Mouse (Mus musculus) embryonic facial prominence, embryonic 15.5 days (tissue): Measurements from ENCODE around the gene Fbxo10. TPM values are rescaled to one million over a fixed set of nuclear protein-coding genes. Genes with fewer than 3 reads are reported as not detected.
A peak's percentile ranks its signal among the peaks of the same experiment; 100 is the strongest.

Experiments used
- ATAC-seq: fragments of 200-750 bp; cut with Nextera tagmentation; 2 replicates; pipeline ENCODE4 v1.8.0; 2017; ENCODE audit warnings: low read depth, moderate TSS enrichment; ENCODE audit not compliant: insufficient number of reproducible peaks, low FRiP score, low TSS enrichment
- H3K27ac ChIP-seq: fragments of 300-500 bp; sonication (generic); replicated peaks from 2 replicates; pipeline ENCODE4 v1.5.1; 2015; ENCODE audit warnings: mild to moderate bottlenecking, inconsistent platforms
- H3K27me3 ChIP-seq: fragments of 300-500 bp; sonication (generic); 2 replicates; pipeline ENCODE4 v1.6.1; 2015; ENCODE audit warnings: inconsistent platforms
- H3K36me3 ChIP-seq: fragments of 300-500 bp; sonication (generic); 2 replicates; pipeline ENCODE4 v1.6.1; 2015; ENCODE audit warnings: mild to moderate bottlenecking, inconsistent platforms
- H3K4me1 ChIP-seq: fragments of 300-500 bp; sonication (generic); 2 replicates; pipeline ENCODE4 v1.6.1; 2015; ENCODE audit warnings: inconsistent platforms
- H3K4me2 ChIP-seq: fragments of 300-500 bp; sonication (generic); replicated peaks from 2 replicates; pipeline ENCODE4 v1.6.1; 2015; ENCODE audit warnings: mild to moderate bottlenecking, inconsistent platforms
- H3K4me3 ChIP-seq: fragments of 300-500 bp; sonication (generic); replicated peaks from 2 replicates; pipeline ENCODE4 v1.5.1; 2015; ENCODE audit warnings: mild to moderate bottlenecking, inconsistent platforms
- H3K9ac ChIP-seq: fragments of 300-500 bp; sonication (generic); 2 replicates; pipeline ENCODE4 v1.6.1; 2015; ENCODE audit warnings: inconsistent platforms
- H3K9me3 ChIP-seq: fragments of 300-500 bp; sonication (generic); replicated peaks from 2 replicates; pipeline ENCODE4 v1.6.1; 2016; ENCODE audit warnings: inconsistent platforms
- WGBS: fragments of 180-500 bp; shearing (Covaris S2); methylation state at CpG from one replicate; pipeline ENCODE4 v1.1.7; 2015; 5-methylcytosine and 5-hydroxymethylcytosine counted together
- polyA plus RNA-seq: library from polyadenylated mRNA; unstranded; fragments of >200 nt; fragmentation: Nextera tagmentation; extraction: Ambion mirVana; gene quantifications from 2 replicates; pipeline ENCODE4 v1.2.1, GENCODE M21; 2015

Fbxo10 gene
- polyA plus RNA-seq, 1 experiment from 2014 or later: 20.5 TPM

DNA sequence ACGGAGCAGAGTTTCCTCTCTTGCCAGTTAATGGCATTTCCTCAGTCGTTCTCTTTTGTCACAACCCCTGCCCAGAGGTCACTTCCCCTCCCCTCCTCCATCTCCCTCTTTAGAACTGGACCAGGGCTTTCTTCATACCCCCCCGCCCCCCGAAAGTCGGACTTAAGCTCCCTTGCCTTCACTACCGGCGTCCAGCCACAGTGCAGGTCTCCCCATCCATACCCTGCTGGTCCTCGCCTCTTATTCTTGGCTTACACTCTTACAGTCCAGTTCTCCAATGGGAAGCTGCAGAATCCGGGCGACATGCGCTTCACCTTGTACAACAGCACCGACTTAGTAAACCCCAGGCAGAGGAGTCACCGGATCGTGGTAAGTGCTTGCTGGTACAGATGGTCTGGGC is 65.4 kb downstream of the Fbxo10 start:
- peak overlapping the region; percentile 66 for H3K4me3 ChIP-seq
- H3K27me3 ChIP-seq: no peaks in the 10 kb centered on the region
- peaks cover 22% of the 10 kb centered on the region for H3K4me1 ChIP-seq
- H3K27ac ChIP-seq: no peak overlapping the region
- WGBS: 1% methylated on average over 14 of the region's 14 CpGs
- H3K36me3 ChIP-seq: peaks cover 10% of the 10 kb centered on the region; the same call in 1 of the 2 replicates
- peak overlapping the region; percentile 83 for H3K4me2 ChIP-seq
- no peak; the same call in 1 of the 2 replicates for ATAC-seq
- H3K9ac ChIP-seq: peak overlapping the region; percentile 41
- no peaks in the 10 kb centered on the region for H3K9me3 ChIP-seq

DNA sequence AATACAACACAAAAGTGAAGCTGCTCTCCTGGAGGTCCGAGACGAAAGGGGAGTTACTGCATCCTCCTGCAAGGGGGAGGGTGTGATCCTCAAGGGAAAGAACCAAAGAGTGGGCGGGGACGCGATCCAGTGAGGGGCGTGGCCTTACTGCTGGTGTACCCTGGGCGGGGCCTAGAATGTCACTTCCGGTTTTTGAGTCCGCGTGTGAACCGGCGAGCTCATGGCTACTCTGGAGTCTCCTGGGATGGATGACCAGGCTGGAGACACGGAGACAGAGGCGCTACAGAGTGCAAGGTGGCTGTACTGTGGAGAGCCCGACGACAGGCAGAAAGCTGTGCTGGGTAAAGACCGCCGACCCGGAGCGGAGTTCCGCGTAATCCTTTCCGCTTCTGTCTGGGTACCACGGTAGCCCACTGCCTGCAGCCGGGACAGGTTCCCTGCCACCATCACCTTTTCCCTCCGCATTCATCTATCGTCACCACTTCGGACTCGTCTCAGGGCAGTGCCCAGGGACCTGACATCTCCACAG is 65.9 kb downstream of the Fbxo10 start, which contains the start of gene Polr1e:
TSS of gene Polr1e (plus strand) at position 132 of the 529 bp plus-strand sequence.
- H3K4me3 ChIP-seq: peak within 1 kb of the TSS; percentile 66
- H3K27me3 ChIP-seq: no peaks in the 10 kb centered on the region
- peak within 1 kb of the TSS; percentile 41 for H3K9ac ChIP-seq
- ATAC-seq: peak; percentile 84
- peaks cover 7% of the 10 kb centered on the region; the same call in 1 of the 2 replicates for H3K36me3 ChIP-seq
- peaks cover 24% of the 10 kb centered on the region for H3K4me1 ChIP-seq
- H3K9me3 ChIP-seq: no peaks in the 10 kb centered on the region
- H3K27ac ChIP-seq: no peak within 1 kb of the TSS
- peak within 1 kb of the TSS; percentile 83 for H3K4me2 ChIP-seq
- WGBS: under 1% methylated on average over 29 of the region's 29 CpGs

DNA sequence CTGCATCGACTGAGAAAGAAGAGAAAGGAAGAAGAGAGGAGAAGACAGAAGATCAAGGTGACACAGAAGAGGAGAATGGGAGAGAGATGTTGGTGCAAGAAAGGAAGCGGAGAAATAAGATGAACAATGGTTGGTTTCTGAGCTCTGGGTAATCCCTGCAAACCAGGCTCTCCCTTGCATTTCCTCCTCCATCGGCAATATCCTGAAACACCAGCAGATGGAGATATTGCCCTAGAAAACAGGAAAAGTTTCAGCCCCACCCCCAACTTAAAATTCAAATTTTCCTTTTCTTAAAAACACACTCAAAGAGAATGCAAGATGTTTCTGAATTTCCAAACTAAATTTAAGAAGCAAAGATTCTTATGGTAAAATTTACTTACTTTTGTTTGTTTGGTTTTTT is 68.8 kb downstream of the Fbxo10 start:
- peaks cover 33% of the 10 kb centered on the region for H3K4me1 ChIP-seq
- H3K9me3 ChIP-seq: no peaks in the 10 kb centered on the region
- 7% methylated on average over 3 of the region's 3 CpGs for WGBS
- no peaks in the 10 kb centered on the region for H3K27me3 ChIP-seq
- no peak overlapping the region for H3K4me3 ChIP-seq
- no peak overlapping the region for H3K27ac ChIP-seq
- H3K36me3 ChIP-seq: no peaks in the 10 kb centered on the region
- no peak for ATAC-seq
- no peak overlapping the region for H3K4me2 ChIP-seq
- no peak overlapping the region; the same call in 1 of the 2 replicates for H3K9ac ChIP-seq

DNA sequence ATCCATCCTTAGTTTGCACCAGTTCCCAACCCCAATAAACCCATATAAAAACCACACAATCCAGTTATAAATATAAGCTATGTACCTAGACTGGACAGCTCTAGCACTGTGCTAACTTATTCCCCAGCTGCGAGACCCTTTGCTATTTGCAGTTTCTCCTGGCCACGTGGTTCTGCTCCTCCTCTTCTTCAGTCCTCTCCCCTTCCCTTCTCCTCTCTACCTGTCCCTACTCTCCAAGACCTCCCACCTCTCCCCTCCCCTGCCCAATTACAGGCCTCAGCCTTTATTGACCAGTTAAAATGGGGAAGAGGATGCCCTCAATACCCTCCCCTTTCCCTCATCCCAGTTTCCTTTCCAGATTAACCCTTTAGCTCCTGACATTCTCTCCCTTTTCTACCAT is 70.9 kb downstream of the Fbxo10 start:
- no peak for ATAC-seq

DNA sequence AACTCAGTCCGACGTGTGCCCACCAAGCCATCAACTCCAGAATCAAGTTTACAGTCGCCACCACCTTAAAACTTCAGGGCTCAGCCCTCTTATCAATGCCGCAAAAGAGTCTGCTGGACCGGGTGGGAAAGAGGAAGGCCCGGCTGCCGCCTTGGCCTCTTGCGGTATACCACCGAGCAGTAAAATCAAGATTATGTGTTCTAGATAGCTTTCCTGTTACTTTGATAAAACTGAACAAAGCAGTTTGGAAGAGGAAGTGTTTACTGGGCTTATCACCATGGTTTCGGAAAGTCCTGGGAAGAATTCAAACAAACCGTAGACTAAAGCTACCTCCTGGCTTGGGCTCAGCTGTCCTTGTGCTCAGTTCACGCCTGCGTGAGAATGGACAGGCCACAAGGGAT is 71.4 kb downstream of the Fbxo10 start:
- Histone ChIP-seq H3K4me2 (peak overlapping the region; percentile 52), H3K36me3 (no peaks in the 10 kb centered on the region), H3K27me3 (no peaks in the 10 kb centered on the region), H3K27ac (peak overlapping the region; percentile 80), H3K4me1 (peaks cover 22% of the 10 kb centered on the region), H3K4me3 (peak overlapping the region; percentile 84), H3K9me3 (no peaks in the 10 kb centered on the region), H3K9ac (peak overlapping the region; percentile 55)
- ATAC-seq: no peak
- WGBS: under 1% methylated on average over 13 of the region's 13 CpGs

More for the DNA sequence above, 70.9 kb downstream of the Fbxo10 start:
- no peaks in the 10 kb centered on the region for H3K9me3 ChIP-seq
- H3K36me3 ChIP-seq: no peaks in the 10 kb centered on the region
- H3K27me3 ChIP-seq: no peaks in the 10 kb centered on the region
- 5% methylated on average over 2 of the region's 2 CpGs for WGBS
- peak overlapping the region; percentile 84 for H3K4me3 ChIP-seq
- peak overlapping the region; percentile 55; the same call in 1 of the 2 replicates for H3K9ac ChIP-seq
- H3K4me1 ChIP-seq: peaks cover 26% of the 10 kb centered on the region
- peak overlapping the region; percentile 52 for H3K4me2 ChIP-seq
- H3K27ac ChIP-seq: no peak overlapping the region

DNA sequence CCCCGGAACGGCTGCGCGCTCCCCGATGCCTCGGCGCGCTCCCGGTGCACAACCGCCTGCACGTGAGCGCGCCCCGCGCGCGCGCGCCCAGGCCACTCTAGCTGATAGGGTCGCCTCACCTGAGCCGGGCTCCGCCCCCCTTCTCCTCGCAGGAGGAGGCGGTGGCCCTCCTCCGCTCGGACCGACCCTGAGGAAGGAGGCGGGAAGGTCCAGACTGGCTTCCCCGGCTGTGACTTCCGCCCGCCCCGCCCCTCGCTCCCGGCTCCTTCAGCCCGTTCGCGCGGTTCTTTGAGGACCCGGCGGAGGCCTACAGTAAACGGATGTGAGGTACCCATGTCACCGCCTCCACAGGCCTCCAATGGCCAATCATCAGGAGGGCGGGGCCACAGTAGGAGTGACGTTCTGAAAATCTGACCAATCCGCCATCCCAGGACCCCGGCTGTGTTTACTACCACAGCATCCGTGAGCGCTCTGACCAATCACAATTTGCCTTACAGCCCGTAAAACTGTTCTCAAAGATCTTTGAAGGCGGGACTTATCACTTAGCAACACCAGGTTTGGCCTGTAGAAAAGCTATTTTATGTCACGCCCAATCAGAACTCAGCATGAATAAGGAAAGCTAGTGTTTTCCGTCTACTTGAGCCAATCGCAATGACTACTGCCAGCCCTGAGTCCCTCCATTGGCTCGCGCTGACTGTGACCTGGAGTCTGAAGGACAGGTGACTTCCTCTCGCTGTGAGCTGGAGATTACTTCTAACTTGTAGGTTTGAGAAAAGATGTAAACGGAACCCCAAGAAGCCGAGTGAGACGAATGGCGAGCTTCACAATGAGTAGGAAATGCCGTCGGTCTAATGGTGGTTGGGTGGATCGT is 72.1 kb downstream of the Fbxo10 start, which contains the start of gene Zbtb5:
TSS of gene Zbtb5 (minus strand) at position 308 of the 871 bp plus-strand sequence.
- Histone ChIP-seq H3K9ac (peak within 1 kb of the TSS; percentile 63), H3K4me1 (peaks cover 20% of the 10 kb centered on the region), H3K36me3 (no peaks in the 10 kb centered on the region), H3K4me3 (peak within 1 kb of the TSS; percentile 84), H3K9me3 (no peaks in the 10 kb centered on the region), H3K27ac (peak within 1 kb of the TSS; percentile 95), H3K27me3 (no peaks in the 10 kb centered on the region), H3K4me2 (peak within 1 kb of the TSS; percentile 53)
- WGBS: under 1% methylated on average over 60 of the region's 63 CpGs
- ATAC-seq: peak; percentile 99

DNA sequence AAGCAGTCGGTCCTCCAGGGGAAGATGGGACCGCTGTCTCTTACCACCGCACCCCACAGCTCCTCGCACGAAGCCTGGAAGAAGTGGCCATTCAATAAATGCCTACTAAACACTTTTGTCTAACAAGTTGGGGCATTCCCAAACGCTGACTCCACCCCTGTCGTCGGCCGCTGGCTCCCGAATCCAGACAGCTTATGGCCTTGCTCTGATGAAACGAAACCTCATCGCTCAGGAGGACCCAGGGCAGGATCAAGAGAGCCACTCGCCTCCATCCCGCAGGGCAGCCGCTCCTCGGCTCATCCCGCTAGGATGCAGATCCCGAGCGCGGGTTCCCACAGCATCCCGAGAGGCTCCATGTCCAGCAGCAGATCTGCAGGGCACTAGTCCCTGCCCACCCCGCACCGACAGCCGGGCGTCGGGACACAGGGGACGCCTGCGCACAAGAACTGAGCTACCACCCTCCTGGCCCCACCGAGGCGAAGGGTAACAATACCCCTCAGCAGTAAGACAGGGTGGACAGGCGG is 72.8 kb downstream of the Fbxo10 start:
- Histone ChIP-seq H3K9me3 (no peaks in the 10 kb centered on the region), H3K9ac (peak overlapping the region; percentile 63), H3K4me2 (peak overlapping the region; percentile 53), H3K27me3 (no peaks in the 10 kb centered on the region), H3K4me3 (peak overlapping the region; percentile 84), H3K4me1 (peaks cover 20% of the 10 kb centered on the region), H3K27ac (peak overlapping the region; percentile 95), H3K36me3 (no peaks in the 10 kb centered on the region)
- peak; percentile 71 for ATAC-seq
- WGBS: under 1% methylated on average over 31 of the region's 31 CpGs

DNA sequence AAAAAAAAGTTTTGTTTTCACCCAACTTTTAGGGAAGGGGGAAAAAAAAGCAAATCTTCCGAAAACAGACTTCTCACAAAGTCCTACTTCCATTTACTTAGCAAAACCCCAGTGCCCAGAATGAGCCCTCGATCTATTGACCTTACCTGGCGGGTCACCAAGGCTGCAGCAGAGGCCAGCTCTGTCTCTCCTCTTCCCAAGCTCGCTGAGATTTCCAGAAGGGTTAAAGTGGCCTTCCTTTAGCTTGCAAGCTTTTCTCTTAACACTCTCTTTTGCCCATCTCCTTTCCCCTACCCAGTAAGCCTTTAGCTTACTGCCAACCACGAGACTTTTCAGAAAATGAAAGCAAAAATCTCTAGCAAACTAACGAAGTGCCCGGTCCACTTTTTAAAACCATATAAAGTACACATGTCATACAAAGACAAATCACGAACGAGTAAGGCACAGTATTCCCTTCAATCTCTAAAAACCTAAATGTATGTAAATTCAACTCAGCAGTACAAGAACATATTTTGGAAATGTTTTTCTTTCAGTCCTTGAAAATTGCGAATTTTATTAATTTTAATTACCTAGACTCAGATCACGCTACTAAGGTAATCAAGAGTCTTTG is 73.5 kb downstream of the Fbxo10 start:
- no peak for ATAC-seq

DNA sequence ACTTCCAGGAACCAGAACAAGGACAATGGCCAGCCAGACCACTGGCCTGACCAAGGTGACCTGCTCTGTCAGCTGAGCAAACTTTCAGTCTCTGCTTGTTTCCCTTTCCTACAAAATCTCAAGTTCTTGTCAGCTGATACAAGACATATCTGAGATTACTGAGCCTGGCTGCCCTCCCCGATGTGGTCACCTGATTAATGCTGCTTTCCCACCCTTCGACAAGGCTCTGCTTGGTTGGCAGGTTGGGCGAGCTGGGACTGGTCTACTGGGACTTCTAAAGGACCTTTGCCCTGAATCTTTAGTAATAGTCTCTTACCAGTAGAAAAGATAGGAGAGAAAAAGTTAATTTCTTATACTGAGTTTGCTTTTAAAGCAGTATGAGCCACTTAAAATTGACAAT is 79.0 kb downstream of the Fbxo10 start:
- WGBS: 66% methylated on average over 3 of the region's 3 CpGs
- Histone ChIP-seq H3K36me3 (no peaks in the 10 kb centered on the region), H3K4me2 (no peak overlapping the region), H3K27me3 (no peaks in the 10 kb centered on the region), H3K9me3 (no peaks in the 10 kb centered on the region), H3K4me3 (no peak overlapping the region), H3K9ac (no peak overlapping the region), H3K4me1 (peaks cover 9% of the 10 kb centered on the region), H3K27ac (no peak overlapping the region)
- no peak for ATAC-seq

More for the DNA sequence above, 73.5 kb downstream of the Fbxo10 start:
- Histone ChIP-seq H3K9ac (peak overlapping the region; percentile 63), H3K4me2 (peak overlapping the region; percentile 53), H3K4me1 (peaks cover 20% of the 10 kb centered on the region), H3K36me3 (no peaks in the 10 kb centered on the region), H3K9me3 (no peaks in the 10 kb centered on the region), H3K27me3 (no peaks in the 10 kb centered on the region), H3K27ac (peak overlapping the region; percentile 95), H3K4me3 (peak overlapping the region; percentile 84)
- WGBS: 5% methylated on average over 11 of the region's 11 CpGs

DNA sequence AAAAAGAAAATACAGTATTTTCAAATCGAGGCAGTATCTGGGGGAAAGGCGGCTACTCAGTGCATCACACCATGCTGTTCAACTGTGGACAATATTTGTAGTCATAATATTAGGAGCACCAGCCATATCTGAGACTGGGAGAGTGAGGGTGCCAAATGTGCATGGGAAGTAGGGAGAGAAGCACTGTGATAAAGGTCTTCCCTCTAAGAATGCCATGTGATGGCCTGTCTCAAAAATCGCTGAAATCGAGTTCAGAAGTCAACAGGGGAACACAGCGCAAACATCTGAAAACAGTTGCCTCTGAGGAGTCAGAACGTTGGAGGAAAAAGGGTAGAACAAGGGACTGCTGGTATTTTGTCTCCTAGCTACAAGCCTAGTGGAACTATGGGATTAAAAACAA is 84.4 kb downstream of the Fbxo10 start:
- 79% methylated on average over 6 of the region's 6 CpGs for whole genome bisulfite sequencing
- no peak overlapping the region for H3K27ac ChIP-seq

DNA sequence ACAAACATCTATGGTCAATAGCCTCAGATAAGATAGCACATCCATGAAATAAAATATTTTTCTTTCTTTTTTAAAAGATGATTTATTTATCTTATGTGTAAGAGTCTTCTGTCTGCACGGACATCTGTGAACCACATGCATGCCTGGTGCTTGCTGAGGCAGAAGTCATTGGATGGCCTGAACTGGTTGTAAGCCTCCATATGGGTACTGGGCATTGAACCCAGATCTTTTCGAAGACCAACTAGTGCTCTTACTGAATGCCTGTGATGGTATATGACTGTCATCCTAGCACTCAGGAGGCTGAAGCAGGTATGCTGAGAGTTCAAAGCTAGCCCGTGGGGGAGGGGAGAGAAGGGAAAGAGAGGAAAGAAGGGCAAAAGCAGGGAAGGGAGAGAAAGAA is 86.3 kb downstream of the Fbxo10 start:
- Histone ChIP-seq H3K4me2 (no peak overlapping the region), H3K27me3 (no peaks in the 10 kb centered on the region), H3K9me3 (no peaks in the 10 kb centered on the region), H3K9ac (no peak overlapping the region), H3K4me3 (no peak overlapping the region), H3K27ac (no peak overlapping the region), H3K36me3 (peaks cover 17% of the 10 kb centered on the region), H3K4me1 (no peaks in the 10 kb centered on the region; the same call in 1 of the 2 replicates)
- 68% methylated on average over 3 of the region's 3 CpGs for WGBS
- no peak for ATAC-seq

More for the DNA sequence above, 84.4 kb downstream of the Fbxo10 start:
- no peak overlapping the region for H3K9ac ChIP-seq
- H3K4me2 ChIP-seq: no peak overlapping the region
- H3K4me1 ChIP-seq: no peaks in the 10 kb centered on the region; the same call in 1 of the 2 replicates
- no peak overlapping the region for H3K4me3 ChIP-seq
- peaks cover 2% of the 10 kb centered on the region; the same call in 1 of the 2 replicates for H3K36me3 ChIP-seq
- no peaks in the 10 kb centered on the region for H3K27me3 ChIP-seq
- no peak for ATAC-seq
- no peaks in the 10 kb centered on the region for H3K9me3 ChIP-seq
